Mouse (Mus musculus) layer of hippocampus, adult 8-10 months (tissue): ENCODE results near the gene Vps45. TPM values are rescaled to one million over a fixed set of nuclear protein-coding genes. Genes with fewer than 3 reads are reported as not detected.
"Not testable (repeated sequence)": the region's sequence is repeated elsewhere in the genome, so short reads cannot be mapped to it uniquely, and the experiment has no call there.

Experiments
- DNase-seq, 2 experiments: peaks; one replicate each; pipeline ENCODE4 v3.0.0; 2022; ENCODE audit warnings: low spot score in 2 of 2
- total RNA-seq, 4 experiments: library from RNA; stranded (reverse); gene quantifications; 2 replicates each; pipeline ENCODE4 v1.2.4; 2022

Vps45 gene
- total RNA-seq, 4 experiments from 2014 or later = 42.9 to 55.4 (median 51.6) TPM

DNA sequence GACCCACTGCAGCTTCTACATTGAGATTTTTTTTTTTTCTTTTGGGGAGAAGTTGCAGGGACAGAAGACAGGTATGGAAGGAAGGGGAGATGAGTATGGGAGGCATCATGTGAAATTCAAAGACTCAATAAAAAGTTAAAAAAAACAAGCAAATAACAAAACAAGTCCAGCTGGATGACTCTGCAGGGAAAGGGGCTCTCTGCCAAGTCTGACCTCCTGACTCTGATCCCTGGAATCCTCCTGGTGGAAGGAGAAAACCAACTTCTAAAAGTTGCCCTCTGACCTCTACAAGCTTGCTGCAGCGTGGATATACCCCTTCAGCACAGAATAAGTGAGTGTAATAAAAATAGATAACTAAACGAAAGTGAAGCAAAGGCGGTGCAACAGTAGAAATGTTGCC is 20.4 kb upstream of the Vps45 start:
- DNase-seq = no peak

- no peak for DNase-seq
Measured at GRCm38 (mm10) chr3:96078066-96078465, 19.8 kb upstream of the Vps45 start.

DNA sequence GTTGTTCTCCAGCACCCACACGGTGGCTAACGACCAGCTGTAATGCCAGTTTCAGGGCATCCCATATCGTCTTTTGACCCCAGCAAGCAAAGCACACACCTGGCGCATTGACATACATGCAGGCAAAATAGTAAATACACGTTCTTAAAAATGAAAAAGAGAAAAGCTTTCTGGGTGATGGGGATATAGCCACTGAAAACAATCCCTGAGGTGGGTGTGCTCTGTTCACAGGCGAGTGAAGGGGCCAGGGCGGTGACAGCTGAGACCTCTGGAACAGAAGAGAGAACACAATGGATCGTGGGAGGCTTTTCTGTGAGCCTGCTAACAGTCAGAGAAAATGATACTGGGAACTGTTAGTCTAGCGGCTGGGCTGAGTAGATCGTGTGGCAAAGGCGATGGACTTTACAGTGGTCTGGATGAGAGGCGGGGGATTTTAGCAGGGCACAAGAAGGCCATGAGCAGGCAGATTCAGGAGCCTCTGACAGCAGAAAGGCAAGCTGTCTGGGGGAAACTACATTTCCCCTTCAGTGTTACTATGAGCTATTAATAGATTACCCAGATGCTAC is 14.7 kb upstream of the Vps45 start:
- DNase-seq = no peak

DNA sequence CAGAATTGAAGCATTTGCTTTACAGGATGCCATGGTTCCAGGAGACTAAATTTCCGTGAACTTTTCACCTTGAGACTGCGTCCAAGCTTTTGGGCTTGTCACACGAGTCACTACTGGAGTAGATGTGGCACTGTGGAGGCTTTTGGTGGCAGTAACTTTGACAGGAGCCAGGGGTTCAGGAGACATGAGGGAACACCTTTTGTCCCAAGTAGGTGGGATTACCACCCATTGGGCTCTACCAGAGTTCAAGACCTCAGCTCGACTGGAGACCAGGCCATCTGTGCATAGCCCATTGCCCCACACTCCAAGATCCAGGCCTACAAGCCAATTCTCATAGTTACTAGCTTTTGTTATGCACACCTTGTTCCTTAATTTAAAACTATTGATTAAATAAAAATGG is 12.0 kb upstream of the Vps45 start:
- no peak for DNase-seq

- DNase-seq = no peak
Measured at GRCm38 (mm10) chr3:96069542-96069941, 11.3 kb upstream of the Vps45 start.

- DNase-seq = no peak
Measured at GRCm38 (mm10) chr3:96069046-96069445, 10.8 kb upstream of the Vps45 start.

DNA sequence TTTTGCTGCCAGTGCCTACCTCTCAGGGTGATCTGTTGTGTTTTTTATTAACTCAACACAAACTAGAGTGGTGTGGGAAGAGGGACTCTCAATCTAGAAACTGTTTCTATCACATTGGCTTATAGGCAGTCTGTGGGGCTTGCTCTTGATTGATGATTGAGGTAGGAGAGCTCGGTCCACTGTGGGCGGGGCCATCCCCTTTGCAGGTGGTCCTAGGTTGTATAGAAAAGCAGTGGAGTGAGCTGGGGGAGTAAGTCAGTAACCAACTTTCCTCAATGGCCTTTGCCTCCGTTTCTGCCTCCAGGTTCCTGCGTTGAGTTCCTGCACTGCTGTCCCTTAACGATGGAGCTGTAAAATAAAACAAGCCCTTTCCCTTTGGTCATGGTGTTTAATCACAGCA is 8.5 kb upstream of the Vps45 start:
- no peak for DNase-seq

GRCm38 (mm10) chr3:96065754-96066375 is 7.6 kb upstream of the Vps45 start:
- peak; percentile 76 to 78 for DNase-seq

- no peak for DNase-seq
Measured at GRCm38 (mm10) chr3:96065147-96065546, 6.9 kb upstream of the Vps45 start.

- no peak for DNase-seq
Measured at GRCm38 (mm10) chr3:96064217-96064616, 6.0 kb upstream of the Vps45 start.

- DNase-seq = no peak
Measured at GRCm38 (mm10) chr3:96063299-96063698, 5.0 kb upstream of the Vps45 start.

- no peak for DNase-seq
Measured at GRCm38 (mm10) chr3:96060146-96060545, 1.9 kb upstream of the Vps45 start.

DNA sequence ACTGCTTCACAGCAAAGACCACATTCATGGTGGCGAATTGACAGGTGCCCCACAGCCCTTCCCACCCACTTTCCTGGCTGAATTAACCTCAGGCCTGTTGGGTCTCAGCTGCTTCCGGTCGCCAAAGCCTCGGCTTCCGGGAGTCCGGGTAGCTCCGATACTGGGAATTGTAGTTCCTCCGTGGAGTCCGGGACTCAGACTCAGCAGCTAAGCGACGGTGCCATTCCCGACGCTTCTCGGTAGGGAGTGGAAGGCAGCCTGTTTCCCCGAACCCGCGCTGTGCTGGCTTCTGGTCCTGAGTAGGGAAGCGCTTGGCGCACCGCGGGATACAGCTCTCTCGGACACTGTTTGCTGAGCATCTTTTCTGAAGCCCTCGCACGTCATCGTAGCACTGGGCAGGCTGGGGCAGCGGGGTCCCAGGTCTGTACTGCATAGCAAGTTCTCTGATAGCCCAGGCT is 490 bp downstream of the Vps45 start:
- DNase-seq = peak; percentile 80 to 89

DNA sequence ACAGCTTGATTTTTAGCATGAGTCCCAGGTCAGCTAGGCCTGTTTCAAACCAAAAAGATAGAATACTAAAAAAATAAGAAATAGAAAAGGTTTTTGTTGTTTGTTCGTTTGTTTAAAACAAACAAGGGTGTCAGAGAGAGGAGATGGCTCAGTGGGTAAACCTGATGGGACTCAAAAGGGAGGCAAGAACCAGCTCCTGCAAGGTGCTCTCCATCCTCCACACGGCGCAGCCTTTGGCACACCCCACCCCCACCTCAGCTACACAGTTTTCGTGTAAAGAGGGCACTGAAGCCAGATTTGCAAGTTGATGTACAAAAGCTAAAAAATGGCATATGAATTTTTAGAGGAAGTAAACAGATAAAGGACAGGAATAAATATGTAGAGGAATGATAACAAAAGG is 2.2 kb downstream of the Vps45 start:
- no peak for DNase-seq

DNA sequence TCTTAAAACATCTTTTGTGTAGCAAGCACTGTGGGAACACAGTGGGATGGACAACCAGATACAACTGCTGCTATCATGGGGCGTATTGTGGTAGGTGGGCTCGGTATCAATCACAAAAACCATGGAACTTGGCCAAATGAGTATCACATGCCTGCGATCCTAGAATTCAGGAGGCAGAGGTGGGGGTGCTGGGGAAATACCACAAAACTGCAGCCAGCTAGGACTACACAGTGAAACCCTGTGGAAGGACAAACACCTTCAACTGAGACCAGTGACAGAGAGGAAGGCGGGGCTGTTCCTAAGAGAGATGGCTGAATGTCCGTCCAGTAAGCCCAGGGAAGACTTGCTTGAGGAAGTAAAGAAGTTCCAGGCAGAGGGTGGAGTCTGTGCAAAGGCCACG is 3.0 kb downstream of the Vps45 start:
- no peak for DNase-seq

GRCm38 (mm10) chr3:96051839-96052238 is 6.4 kb downstream of the Vps45 start:
- no peak for DNase-seq

GRCm38 (mm10) chr3:96051186-96051585 is 7.1 kb downstream of the Vps45 start:
- no peak for DNase-seq

GRCm38 (mm10) chr3:96050779-96051178 is 7.5 kb downstream of the Vps45 start:
- no peak for DNase-seq

GRCm38 (mm10) chr3:96044559-96044958 is 13.7 kb downstream of the Vps45 start:
- not testable (repeated sequence) for DNase-seq

GRCm38 (mm10) chr3:96043104-96043503 is 15.2 kb downstream of the Vps45 start:
- DNase-seq = no peak

DNA sequence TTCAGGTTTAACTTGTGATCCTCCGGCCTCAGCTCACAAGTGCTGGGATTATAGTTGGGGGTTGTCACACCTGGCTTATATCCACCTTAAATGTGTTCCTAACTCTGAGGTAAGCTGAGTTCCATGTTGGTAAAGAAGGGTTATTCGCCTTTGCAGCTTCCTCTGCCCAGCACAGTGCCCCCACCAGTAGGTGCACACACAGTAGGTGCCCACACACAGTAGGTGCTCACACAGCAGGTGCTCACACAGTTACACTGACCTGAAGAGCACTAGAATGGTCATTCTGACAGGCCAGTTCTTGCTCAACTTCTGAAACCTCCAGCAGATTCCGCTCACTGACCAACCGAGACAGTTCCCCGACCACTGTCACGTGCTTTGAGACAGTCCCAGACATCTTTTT is 17.2 kb downstream of the Vps45 start:
- no peak for DNase-seq

DNA sequence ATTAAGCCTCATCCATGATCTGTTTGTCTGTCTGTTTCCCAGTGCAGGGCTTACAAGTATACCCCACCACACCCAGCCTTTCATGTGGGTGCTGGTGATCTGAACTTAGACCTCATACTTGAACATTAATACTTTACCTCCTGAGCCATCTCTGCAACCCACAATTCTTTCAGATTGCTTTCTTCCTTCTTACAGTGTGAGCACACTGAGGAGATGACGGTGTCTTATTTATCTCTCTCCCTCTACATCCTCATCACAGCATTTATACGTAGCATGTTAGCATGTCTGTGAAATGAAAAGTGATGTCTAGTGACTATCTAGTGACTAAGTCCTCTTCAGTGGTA is 17.6 kb downstream of the Vps45 start:
- no peak for DNase-seq

GRCm38 (mm10) chr3:96039857-96040662 is 18.2 kb downstream of the Vps45 start:
- no peak for DNase-seq
